Mouse (Mus musculus) midbrain, embryonic 16.5 days (tissue): Measurements from ENCODE around the gene Pomc. TPM values are rescaled to one million over a fixed set of nuclear protein-coding genes. Genes with fewer than 3 reads are reported as not detected.
"Not testable (repeated sequence)": the region's sequence is repeated elsewhere in the genome, so short reads cannot be mapped to it uniquely, and the experiment has no call there.

Experiments
- ATAC-seq: fragments of 200-750 bp; cut with Nextera tagmentation; 2 replicates; pipeline ENCODE4 v1.8.0; 2017; ENCODE audit warnings: moderate TSS enrichment
- H3K27ac ChIP-seq: fragments of 300-500 bp; sonication (generic); 2 replicates; pipeline ENCODE4 v1.5.1; 2014; ENCODE audit warnings: mild to moderate bottlenecking, low read length, mixed read lengths
- H3K27me3 ChIP-seq: fragments of 300-500 bp; sonication (generic); 2 replicates; pipeline ENCODE4 v1.6.1; 2014; ENCODE audit warnings: low read depth, low read length, mixed read lengths; ENCODE audit not compliant: control insufficient read depth, insufficient read depth
- H3K36me3 ChIP-seq: fragments of 300-500 bp; sonication (generic); 2 replicates; pipeline ENCODE4 v1.6.1; 2014; ENCODE audit warnings: mild to moderate bottlenecking, low read length, moderate library complexity, mixed read lengths; ENCODE audit not compliant: control insufficient read depth, insufficient read depth
- H3K4me1 ChIP-seq: fragments of 300-500 bp; sonication (generic); 2 replicates; pipeline ENCODE4 v1.6.1; 2014; ENCODE audit warnings: mild to moderate bottlenecking, low read length, mixed read lengths; ENCODE audit not compliant: control insufficient read depth, insufficient read depth
- H3K4me2 ChIP-seq: fragments of 300-500 bp; sonication (generic); 2 replicates; pipeline ENCODE4 v1.6.1; 2014; ENCODE audit warnings: mild to moderate bottlenecking, low read length, mixed read lengths
- H3K4me3 ChIP-seq: fragments of 300-500 bp; sonication (generic); 2 replicates; pipeline ENCODE4 v1.5.1; 2014; ENCODE audit warnings: low read depth, mild to moderate bottlenecking, low read length, moderate library complexity, mixed read lengths
- H3K9ac ChIP-seq: fragments of 300-500 bp; sonication (generic); 2 replicates; pipeline ENCODE4 v1.6.1; 2014; ENCODE audit warnings: low read depth, low read length, mixed read lengths
- H3K9me3 ChIP-seq: fragments of 300-500 bp; sonication (generic); replicated peaks from 2 replicates; pipeline ENCODE4 v1.6.1; 2014; ENCODE audit warnings: mild to moderate bottlenecking, low read length, mixed read lengths; ENCODE audit not compliant: control insufficient read depth, poor library complexity, severe bottlenecking
- WGBS: fragments of 180-500 bp; shearing (Covaris S2); extraction: QIAGEN DNeasy Blood & Tissue Kit; methylation state at CpG from one replicate; pipeline ENCODE4 v1.1.7; 2014; 5-methylcytosine and 5-hydroxymethylcytosine counted together
- polyA plus RNA-seq: library from polyadenylated mRNA; unstranded; fragments of >200 nt; fragmentation: Nextera tagmentation; extraction: Ambion mirVana; gene quantifications from 2 replicates; pipeline ENCODE4 v1.2.1, GENCODE M21; 2015

Pomc gene
- polyA plus RNA-seq, 1 experiment from 2014 or later, result 5.2 TPM

DNA sequence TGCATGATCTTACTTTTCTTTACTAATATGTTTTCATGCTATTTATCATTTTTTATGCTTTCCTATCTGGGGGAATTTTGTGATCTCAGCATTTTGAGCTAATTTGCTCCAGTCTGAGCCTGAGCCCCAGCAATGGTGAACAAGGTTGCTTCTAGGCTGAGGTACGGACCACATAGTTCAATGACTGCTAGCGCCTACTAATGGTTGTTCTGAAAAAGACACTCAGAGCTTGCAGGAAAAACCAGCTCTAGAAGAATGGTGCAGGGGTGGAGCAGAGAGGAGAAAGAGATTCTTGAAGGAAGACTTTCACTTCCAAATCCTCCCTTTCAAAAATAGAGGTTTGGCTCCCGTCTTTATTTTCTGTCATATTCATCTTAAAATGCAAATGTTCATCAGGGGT, 1.6 kb downstream of the Pomc start:
- Histone ChIP-seq H3K27me3 (peaks cover 15% of the 10 kb centered on the region), H3K9me3 (no peaks in the 10 kb centered on the region), H3K4me3 (no peak overlapping the region), H3K4me1 (peaks cover 8% of the 10 kb centered on the region), H3K9ac (no peak overlapping the region), H3K27ac (no peak overlapping the region), H3K4me2 (no peak overlapping the region), H3K36me3 (no peaks in the 10 kb centered on the region)
- WGBS, result 11% methylated on average over 3 of the region's 3 CpGs
- ATAC-seq, result no peak

DNA sequence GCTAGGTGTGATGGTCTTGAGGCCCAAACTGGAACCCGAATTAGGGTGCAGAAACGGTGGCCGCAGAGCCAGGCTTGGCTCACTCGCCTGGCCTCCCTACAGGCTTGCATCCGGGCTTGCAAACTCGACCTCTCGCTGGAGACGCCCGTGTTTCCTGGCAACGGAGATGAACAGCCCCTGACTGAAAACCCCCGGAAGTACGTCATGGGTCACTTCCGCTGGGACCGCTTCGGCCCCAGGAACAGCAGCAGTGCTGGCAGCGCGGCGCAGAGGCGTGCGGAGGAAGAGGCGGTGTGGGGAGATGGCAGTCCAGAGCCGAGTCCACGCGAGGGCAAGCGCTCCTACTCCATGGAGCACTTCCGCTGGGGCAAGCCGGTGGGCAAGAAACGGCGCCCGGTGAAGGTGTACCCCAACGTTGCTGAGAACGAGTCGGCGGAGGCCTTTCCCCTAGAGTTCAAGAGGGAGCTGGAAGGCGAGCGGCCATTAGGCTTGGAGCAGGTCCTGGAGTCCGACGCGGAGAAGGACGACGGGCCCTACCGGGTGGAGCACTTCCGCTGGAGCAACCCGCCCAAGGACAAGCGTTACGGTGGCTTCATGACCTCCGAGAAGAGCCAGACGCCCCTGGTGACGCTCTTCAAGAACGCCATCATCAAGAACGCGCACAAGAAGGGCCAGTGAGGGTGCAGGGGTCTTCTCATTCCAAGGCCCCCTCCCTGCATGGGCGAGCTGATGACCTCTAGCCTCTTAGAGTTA, 5.2 kb downstream of the Pomc start:
- peak overlapping the region; percentile 87 for H3K9ac ChIP-seq
- peak; percentile 98 for ATAC-seq
- peaks cover 8% of the 10 kb centered on the region for H3K4me1 ChIP-seq
- peak overlapping the region; percentile 89 for H3K4me2 ChIP-seq
- 2% methylated on average over 53 of the region's 53 CpGs for WGBS
- peaks cover 8% of the 10 kb centered on the region for H3K27me3 ChIP-seq
- H3K36me3 ChIP-seq, result peaks cover 8% of the 10 kb centered on the region; the same call in 1 of the 2 replicates
- no peaks in the 10 kb centered on the region for H3K9me3 ChIP-seq
- peak overlapping the region; percentile 68 for H3K4me3 ChIP-seq
- H3K27ac ChIP-seq, result peak overlapping the region; percentile 94

DNA sequence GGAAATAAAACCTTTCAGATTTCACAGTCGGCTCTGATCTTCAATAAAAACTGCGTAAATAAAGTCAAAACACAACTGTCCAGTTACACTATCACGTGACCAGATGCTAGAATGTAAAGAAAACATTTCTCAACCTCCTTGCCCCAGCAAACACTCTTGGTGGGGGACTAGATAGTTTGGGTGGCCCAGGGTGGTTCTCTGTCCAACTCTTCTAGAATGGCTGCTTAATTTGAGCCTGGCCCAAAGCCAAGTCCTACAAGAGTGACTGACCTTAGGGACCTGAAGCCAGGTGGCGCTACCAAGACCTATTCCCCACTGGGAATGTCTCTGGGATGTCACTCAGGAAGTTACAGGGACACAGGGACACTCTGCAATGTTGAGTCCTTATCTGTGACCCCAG, 5.8 kb downstream of the Pomc start:
- H3K4me3 ChIP-seq, result peak overlapping the region; percentile 68
- no peak for ATAC-seq
- H3K9ac ChIP-seq, result peak overlapping the region; percentile 87
- peaks cover 3% of the 10 kb centered on the region; the same call in 1 of the 2 replicates for H3K27me3 ChIP-seq
- H3K27ac ChIP-seq, result peak overlapping the region; percentile 94
- peak overlapping the region; percentile 89 for H3K4me2 ChIP-seq
- H3K9me3 ChIP-seq, result no peaks in the 10 kb centered on the region
- 48% methylated on average over 4 of the region's 4 CpGs for WGBS
- peaks cover 8% of the 10 kb centered on the region for H3K4me1 ChIP-seq
- H3K36me3 ChIP-seq, result peaks cover 13% of the 10 kb centered on the region

DNA sequence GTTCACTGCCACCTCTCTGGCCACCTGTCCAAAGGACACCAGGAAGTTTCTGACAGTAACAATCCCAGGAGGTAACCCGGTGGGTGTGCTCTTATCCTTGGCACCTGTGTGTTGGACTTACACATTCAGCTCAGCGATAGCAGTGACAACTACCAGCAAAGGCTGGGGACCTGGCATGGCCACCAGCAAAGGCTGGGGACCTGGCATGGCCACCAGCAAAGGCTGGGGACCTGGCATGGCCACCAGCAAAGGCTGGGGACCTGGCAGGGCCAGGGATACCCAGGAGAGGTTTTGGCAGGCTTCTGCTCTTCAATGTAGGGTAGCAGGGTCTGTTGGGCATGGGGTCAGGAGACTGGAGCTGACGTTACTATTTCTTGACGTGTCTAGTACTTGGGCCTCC, 12.4 kb downstream of the Pomc start:
- Histone ChIP-seq H3K4me1 (no peaks in the 10 kb centered on the region), H3K4me2 (no peak overlapping the region), H3K9me3 (no peaks in the 10 kb centered on the region), H3K9ac (no peak overlapping the region), H3K36me3 (peaks cover 51% of the 10 kb centered on the region), H3K4me3 (no peak overlapping the region), H3K27ac (no peak overlapping the region), H3K27me3 (no peaks in the 10 kb centered on the region)
- ATAC-seq, result no peak
- WGBS, result 98% methylated on average over 4 of the region's 4 CpGs

DNA sequence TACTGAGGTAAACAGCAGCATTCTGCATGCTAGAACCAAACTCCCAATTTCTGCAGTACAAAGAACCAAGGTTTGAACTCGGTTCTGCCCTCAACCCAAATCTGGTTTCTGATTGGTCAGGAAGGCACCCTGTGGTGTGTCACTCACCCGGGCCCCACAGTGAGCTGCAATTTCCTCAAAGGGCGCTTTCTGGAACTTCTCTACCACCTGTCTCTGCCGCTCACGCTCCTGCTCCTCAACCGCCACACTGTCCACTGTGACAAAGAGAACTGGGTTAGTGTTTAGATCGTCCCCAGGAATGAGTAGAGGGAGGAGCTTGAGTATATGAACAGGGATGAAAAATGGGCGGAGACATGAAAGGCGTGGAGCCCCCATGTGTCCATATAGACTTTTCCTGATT, 13.6 kb downstream of the Pomc start:
- Histone ChIP-seq H3K4me3 (no peak overlapping the region), H3K4me2 (no peak overlapping the region), H3K9ac (no peak overlapping the region), H3K27me3 (no peaks in the 10 kb centered on the region), H3K4me1 (no peaks in the 10 kb centered on the region), H3K9me3 (no peaks in the 10 kb centered on the region), H3K27ac (no peak overlapping the region), H3K36me3 (peaks cover 54% of the 10 kb centered on the region)
- WGBS, result 65% methylated on average over 9 of the region's 9 CpGs
- ATAC-seq, result 0 out of 2 replicates have a peak, but pooled peaks have one; percentile 28

DNA sequence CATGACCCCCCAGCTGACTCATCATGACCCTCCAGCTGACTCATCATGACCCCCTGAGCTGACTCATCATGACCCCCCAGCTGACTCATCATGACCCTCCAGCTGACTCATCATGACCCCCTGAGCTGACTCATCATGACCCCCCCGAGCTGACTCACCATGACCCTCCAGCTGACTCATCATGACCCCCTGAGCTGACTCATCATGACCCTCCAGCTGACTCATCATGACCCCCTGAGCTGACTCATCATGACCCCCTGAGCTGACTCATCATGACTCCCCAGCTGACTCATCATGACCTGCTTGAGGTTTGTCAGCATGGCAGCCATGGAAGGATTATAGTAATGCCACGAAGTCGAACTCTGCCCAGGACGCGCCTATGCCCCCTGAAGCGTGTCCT, 18.4 kb downstream of the Pomc start:
- not testable (repeated sequence) for H3K27me3 ChIP-seq, H3K9ac ChIP-seq, H3K4me3 ChIP-seq, H3K9me3 ChIP-seq, H3K4me1 ChIP-seq, ATAC-seq, H3K4me2 ChIP-seq, H3K27ac ChIP-seq
- 92% methylated on average over 6 of the region's 6 CpGs for WGBS
- H3K36me3 ChIP-seq, result peaks cover 61% of the 10 kb centered on the region

DNA sequence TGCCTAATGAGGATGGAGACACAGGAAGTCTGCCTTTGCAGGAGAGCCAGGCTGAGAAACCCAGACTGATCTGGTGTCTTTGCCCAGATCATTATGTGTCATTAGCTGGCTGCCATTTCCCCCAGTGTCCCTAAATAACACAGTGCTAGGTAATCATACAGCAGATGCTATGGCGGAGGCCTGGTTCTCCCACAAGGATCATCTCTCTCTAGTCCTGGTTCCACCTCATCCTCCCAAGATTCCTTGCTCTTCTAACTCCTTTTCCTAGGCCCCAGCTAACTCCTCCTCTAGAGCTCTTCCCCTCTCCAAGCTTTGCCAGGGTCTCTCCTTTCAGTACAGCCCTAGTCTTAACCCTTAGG, 26.2 kb downstream of the Pomc start:
- WGBS, result 71% methylated on average over 1 of the region's 1 CpGs
- H3K4me1 ChIP-seq, result peaks cover 16% of the 10 kb centered on the region
- H3K4me2 ChIP-seq, result peak overlapping the region; percentile 71
- peaks cover 26% of the 10 kb centered on the region for H3K36me3 ChIP-seq
- no peak overlapping the region; the same call in 1 of the 2 replicates for H3K9ac ChIP-seq
- no peaks in the 10 kb centered on the region for H3K27me3 ChIP-seq
- H3K9me3 ChIP-seq, result no peaks in the 10 kb centered on the region
- ATAC-seq, result no peak
- H3K27ac ChIP-seq, result no peak overlapping the region
- peak overlapping the region; percentile 39 for H3K4me3 ChIP-seq

DNA sequence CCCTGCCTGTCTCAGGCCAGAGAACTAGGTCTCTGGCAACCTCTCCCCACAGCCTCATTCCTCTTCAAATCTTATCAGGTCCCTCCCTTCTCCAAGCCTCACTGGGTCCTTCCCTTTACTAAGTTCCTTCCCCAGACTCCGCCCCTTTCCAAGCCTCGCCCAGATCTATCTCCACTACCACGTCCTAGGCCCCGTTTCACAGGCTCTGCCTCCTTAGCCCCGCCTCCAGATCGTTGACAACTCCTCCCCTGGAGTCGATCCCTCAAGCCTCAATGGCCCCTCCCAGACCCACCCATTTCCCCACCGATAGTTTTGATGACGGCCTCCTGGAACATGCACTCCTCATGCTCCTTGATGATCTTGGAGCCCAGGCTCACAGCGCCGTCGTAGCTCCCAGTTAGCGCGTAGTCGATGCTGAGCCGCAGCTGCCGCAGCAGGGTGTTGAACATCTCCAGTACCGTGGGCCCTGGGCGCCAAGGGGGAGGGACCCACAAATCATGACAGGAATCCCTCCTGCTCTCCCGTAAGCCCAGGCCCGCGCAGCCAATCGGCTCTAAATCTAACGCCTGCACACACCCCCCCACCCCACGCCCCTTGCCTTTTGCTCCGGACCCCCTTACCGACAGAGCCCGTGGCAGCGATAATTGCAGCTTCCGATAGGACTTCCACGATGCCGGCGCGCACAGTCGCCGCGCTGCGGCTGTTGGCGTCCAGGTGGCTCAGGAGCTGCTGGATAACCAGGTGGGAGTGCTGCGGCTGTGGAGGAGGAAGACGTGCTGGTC, 26.8 kb downstream of the Pomc start:
- Histone ChIP-seq H3K9me3 (no peaks in the 10 kb centered on the region), H3K4me1 (peaks cover 16% of the 10 kb centered on the region), H3K9ac (peak overlapping the region; percentile 66), H3K36me3 (peaks cover 21% of the 10 kb centered on the region), H3K4me2 (peak overlapping the region; percentile 71), H3K27ac (peak overlapping the region; percentile 79), H3K4me3 (peak overlapping the region; percentile 39), H3K27me3 (no peaks in the 10 kb centered on the region)
- ATAC-seq, result peak; percentile 87
- WGBS, result under 1% methylated on average over 41 of the region's 41 CpGs

DNA sequence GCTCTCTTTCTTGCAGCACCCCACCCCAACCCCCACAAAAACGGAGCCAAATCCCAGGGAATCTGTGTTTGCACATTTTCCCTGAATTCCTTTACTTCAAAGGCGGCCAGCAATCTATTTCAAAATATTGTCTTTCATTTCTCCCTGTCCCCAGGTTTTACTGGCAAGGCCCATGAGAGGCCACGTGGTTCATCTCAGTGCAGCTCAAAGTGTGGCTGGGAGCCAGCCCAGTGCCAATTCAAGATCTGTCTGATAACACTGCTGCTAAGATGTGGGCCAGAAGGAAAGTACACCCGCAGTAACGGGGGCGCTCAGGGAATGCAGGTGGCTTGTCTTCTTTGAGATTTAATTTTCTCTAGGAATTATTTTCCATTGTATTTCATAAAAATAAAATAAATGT, 27.5 kb downstream of the Pomc start:
- Histone ChIP-seq H3K9ac (peak overlapping the region; percentile 66), H3K36me3 (peaks cover 13% of the 10 kb centered on the region), H3K4me1 (peaks cover 16% of the 10 kb centered on the region), H3K9me3 (no peaks in the 10 kb centered on the region), H3K27me3 (no peaks in the 10 kb centered on the region), H3K27ac (peak overlapping the region; percentile 79), H3K4me3 (peak overlapping the region; percentile 39), H3K4me2 (peak overlapping the region; percentile 71)
- WGBS, result 18% methylated on average over 6 of the region's 6 CpGs
- ATAC-seq, result peak; percentile 22; the same call in 1 of the 2 replicates
